Mouse (Mus musculus) myocyte (in vitro differentiated cells): ENCODE data around the gene Fbrsl1.

Experiments
- E2F4 ChIP-seq: IDR thresholded peaks from one replicate; pipeline ENCODE4 v1.6.1; 2011; ENCODE audit warnings: mild to moderate bottlenecking, control low read depth, moderate library complexity; ENCODE audit not compliant: insufficient read depth
- MYOG ChIP-seq, 3 experiments: IDR thresholded peaks; one replicate each; pipeline ENCODE4 v1.6.1; 2011; ENCODE audit warnings: control low read depth in 2 of 3, low read depth in 2 of 3, mild to moderate bottlenecking in 2 of 3; ENCODE audit not compliant: insufficient read length in 2 of 3, control insufficient read depth in 1 of 3, insufficient read depth in 1 of 3
- POLR2A ChIP-seq: IDR thresholded peaks from one replicate; pipeline ENCODE4 v1.6.1; 2011; ENCODE audit warnings: low read depth, mild to moderate bottlenecking, control low read depth, moderate library complexity; ENCODE audit not compliant: insufficient read length
- POLR2AphosphoS2 ChIP-seq: IDR thresholded peaks from one replicate; pipeline ENCODE4 v1.6.1; 2011; ENCODE audit warnings: low read depth, control low read depth; ENCODE audit not compliant: insufficient read length
- SRF ChIP-seq: IDR thresholded peaks from one replicate; pipeline ENCODE4 v1.6.1; 2011; ENCODE audit warnings: low read depth; ENCODE audit not compliant: control insufficient read depth, insufficient read length
- TCF12 ChIP-seq: IDR thresholded peaks from one replicate; pipeline ENCODE4 v1.6.1; 2011; ENCODE audit warnings: mild to moderate bottlenecking, control low read depth; ENCODE audit not compliant: poor library complexity, insufficient read depth, severe bottlenecking
- USF1 ChIP-seq: IDR thresholded peaks from one replicate; pipeline ENCODE4 v1.6.1; 2011; ENCODE audit warnings: low read depth, mild to moderate bottlenecking, control low read depth, moderate library complexity

GRCm38 (mm10) chr5:110438591-110438990, 9.7 kb downstream of the Fbrsl1 start:
- TF ChIP-seq POLR2A (no peak), E2F4 (no peak), TCF12 (peak; percentile 21), POLR2AphosphoS2 (no peak), USF1 (no peak), MYOG (IDR thresholded peaks at IDR 0.05; ENCODE audit: control insufficient read depth in 1 of 3, insufficient read depth in 1 of 3, insufficient read length in 2 of 3, low read depth in 2 of 3) (peak; percentile 57 to 89 (median 74)), SRF (no peak)
